Mouse (Mus musculus) liver, embryonic 11.5 days (tissue): ENCODE results near the gene Ilk. TPM values are rescaled to one million over a fixed set of nuclear protein-coding genes. Genes with fewer than 3 reads are reported as not detected.
A peak's percentile ranks its signal among the peaks of the same experiment; 100 is the strongest.
"Not testable (repeated sequence)": the region's sequence is repeated elsewhere in the genome, so short reads cannot be mapped to it uniquely, and the experiment has no call there.

Source experiments
- ATAC-seq: fragments of 200-750 bp; cut with Nextera tagmentation; replicated peaks from 2 replicates; pipeline ENCODE4 v1.8.0; 2017; ENCODE audit warnings: moderate number of reproducible peaks, mild to moderate bottlenecking, moderate TSS enrichment, moderate library complexity; ENCODE audit not compliant: low FRiP score
- DNase-seq: peaks from one replicate; pipeline ENCODE4 v3.0.0-alpha.2; 2017; ENCODE audit warnings: low spot score
- H3K27ac ChIP-seq: fragments of 300-500 bp; sonication (generic); 2 replicates; pipeline ENCODE4 v1.5.1; 2014; ENCODE audit warnings: mild to moderate bottlenecking, low read depth, low read length, control low read depth
- H3K27me3 ChIP-seq: fragments of 300-500 bp; sonication (generic); replicated peaks from 2 replicates; pipeline ENCODE4 v1.6.1; 2014; ENCODE audit warnings: low read length, mixed read lengths; ENCODE audit not compliant: control insufficient read depth, insufficient read depth
- H3K36me3 ChIP-seq: fragments of 300-500 bp; sonication (generic); 2 replicates; pipeline ENCODE4 v1.6.1; 2014; ENCODE audit warnings: mild to moderate bottlenecking, low read length, moderate library complexity, mixed read lengths; ENCODE audit not compliant: control insufficient read depth, insufficient read depth
- H3K4me1 ChIP-seq: fragments of 300-500 bp; sonication (generic); replicated peaks from 2 replicates; pipeline ENCODE4 v1.6.1; 2014; ENCODE audit warnings: low read length, mixed read lengths; ENCODE audit not compliant: control insufficient read depth, insufficient read depth
- H3K4me2 ChIP-seq: fragments of 300-500 bp; sonication (generic); 2 replicates; pipeline ENCODE4 v1.6.1; 2014; ENCODE audit warnings: mild to moderate bottlenecking, control low read depth, moderate library complexity
- H3K4me3 ChIP-seq: fragments of 300-500 bp; sonication (generic); 2 replicates; pipeline ENCODE4 v1.5.1; 2014; ENCODE audit warnings: low read depth, low read length, control low read depth
- H3K9ac ChIP-seq: fragments of 300-500 bp; sonication (generic); 2 replicates; pipeline ENCODE4 v1.6.1; 2014; ENCODE audit warnings: low read depth, low read length, control low read depth
- H3K9me3 ChIP-seq: fragments of 300-500 bp; sonication (generic); 2 replicates; pipeline ENCODE4 v1.6.1; 2016; ENCODE audit warnings: low read length, inconsistent platforms, mixed read lengths; ENCODE audit not compliant: control insufficient read depth
- WGBS: fragments of 180-500 bp; shearing (Covaris S2); extraction: QIAGEN DNeasy Blood & Tissue Kit; methylation state at CpG from one replicate; pipeline ENCODE4 v1.1.7; 2014; 5-methylcytosine and 5-hydroxymethylcytosine counted together
- polyA plus RNA-seq: library from polyadenylated mRNA; unstranded; fragments of >200 nt; fragmentation: Nextera tagmentation; extraction: Ambion mirVana; gene quantifications from 2 replicates; pipeline ENCODE4 v1.2.1, GENCODE M21; 2014

Ilk gene
- polyA plus RNA-seq, 1 experiment from 2014 or later = 221 TPM

- no peak overlapping the region for H3K4me2 ChIP-seq
- no peak overlapping the region for H3K9ac ChIP-seq
- peaks cover 32% of the 10 kb centered on the region for H3K4me1 ChIP-seq
- no peaks in the 10 kb centered on the region for H3K9me3 ChIP-seq
- no peaks in the 10 kb centered on the region for H3K27me3 ChIP-seq
- no peak overlapping the region for H3K4me3 ChIP-seq
- WGBS = 90% methylated on average over 13 of the region's 13 CpGs
- peaks cover 24% of the 10 kb centered on the region for H3K36me3 ChIP-seq
- peak; percentile 28 for DNase-seq
- ATAC-seq = no peak
- no peak overlapping the region for H3K27ac ChIP-seq
Observed at GRCm38 (mm10) chr7:105740089-105740795, 3.9 kb downstream of the Ilk start.

GRCm38 (mm10) chr7:105740851-105741250 lies 4.5 kb downstream of the Ilk start:
- H3K27me3 ChIP-seq = no peaks in the 10 kb centered on the region
- WGBS = 92% methylated on average over 6 of the region's 6 CpGs
- H3K4me2 ChIP-seq = no peak overlapping the region
- no peak overlapping the region for H3K4me3 ChIP-seq
- H3K9me3 ChIP-seq = no peaks in the 10 kb centered on the region
- no peak overlapping the region for H3K9ac ChIP-seq
- DNase-seq = no peak
- peaks cover 24% of the 10 kb centered on the region for H3K36me3 ChIP-seq
- ATAC-seq = no peak
- peaks cover 32% of the 10 kb centered on the region for H3K4me1 ChIP-seq
- no peak overlapping the region for H3K27ac ChIP-seq

GRCm38 (mm10) chr7:105741978-105742377 lies 5.6 kb downstream of the Ilk start:
- Histone ChIP-seq H3K4me3 (no peak overlapping the region), H3K36me3 (peaks cover 24% of the 10 kb centered on the region), H3K4me1 (peaks cover 32% of the 10 kb centered on the region)

GRCm38 (mm10) chr7:105742539-105743215 lies 6.3 kb downstream of the Ilk start:
- not testable (repeated sequence) for H3K27ac ChIP-seq, ATAC-seq, H3K9me3 ChIP-seq, H3K27me3 ChIP-seq, H3K9ac ChIP-seq
- WGBS = 87% methylated on average over 7 of the region's 7 CpGs
- H3K4me1 ChIP-seq = peaks cover 30% of the 10 kb centered on the region
- DNase-seq = peak; percentile 27
- peak overlapping the region; percentile 97 for H3K4me3 ChIP-seq
- H3K4me2 ChIP-seq = peak overlapping the region; percentile 78
- H3K36me3 ChIP-seq = peaks cover 27% of the 10 kb centered on the region

More at GRCm38 (mm10) chr7:105741978-105742377, 5.6 kb downstream of the Ilk start:
- DNase-seq (peak; percentile 26), ATAC-seq (no peak)
- Histone ChIP-seq H3K27ac (no peak overlapping the region), H3K27me3 (no peaks in the 10 kb centered on the region), H3K4me2 (no peak overlapping the region), H3K9ac (no peak overlapping the region), H3K9me3 (no peaks in the 10 kb centered on the region)
- WGBS = 91% methylated on average over 9 of the region's 9 CpGs

GRCm38 (mm10) chr7:105743246-105743925 lies 7.0 kb downstream of the Ilk start:
- H3K9me3 ChIP-seq, ATAC-seq, H3K27me3 ChIP-seq, DNase-seq: not testable (repeated sequence)
- Histone ChIP-seq H3K9ac (peak overlapping the region; percentile 95), H3K36me3 (peaks cover 27% of the 10 kb centered on the region), H3K4me2 (peak overlapping the region; percentile 78), H3K4me3 (peak overlapping the region; percentile 97), H3K4me1 (peaks cover 23% of the 10 kb centered on the region), H3K27ac (peak overlapping the region; percentile 92)
- 28% methylated on average over 20 of the region's 20 CpGs for WGBS

- peak within 1 kb of the TSS; percentile 78 for H3K4me2 ChIP-seq
- peak; percentile 99 for ATAC-seq
- H3K9ac ChIP-seq = peak within 1 kb of the TSS; percentile 95
- peak within 1 kb of the TSS; percentile 92 for H3K27ac ChIP-seq
- H3K4me1 ChIP-seq = peaks cover 16% of the 10 kb centered on the region
- H3K27me3 ChIP-seq = no peaks in the 10 kb centered on the region
- no peaks in the 10 kb centered on the region for H3K9me3 ChIP-seq
- WGBS = under 1% methylated on average over 67 of the region's 67 CpGs
- peak within 1 kb of the TSS; percentile 97 for H3K4me3 ChIP-seq
- DNase-seq = peak; percentile 87
- H3K36me3 ChIP-seq = peaks cover 28% of the 10 kb centered on the region
Observed at GRCm38 (mm10) chr7:105743926-105744590, 7.7 kb downstream of the Ilk start, which contains the start of gene Taf10. Gene Taf10 (minus strand): TSS chr7:105744361.

- Histone ChIP-seq H3K9ac (no peak overlapping the region), H3K4me1 (peaks cover 10% of the 10 kb centered on the region), H3K27me3 (no peaks in the 10 kb centered on the region), H3K27ac (no peak overlapping the region), H3K36me3 (peaks cover 10% of the 10 kb centered on the region), H3K4me3 (no peak overlapping the region), H3K9me3 (no peaks in the 10 kb centered on the region), H3K4me2 (no peak overlapping the region)
- 85% methylated on average over 2 of the region's 2 CpGs for WGBS
- no peak for ATAC-seq
- DNase-seq = no peak
Observed at GRCm38 (mm10) chr7:105747776-105748175, 11.4 kb downstream of the Ilk start.
